Mouse (Mus musculus) lung, embryonic 14.5 days (tissue): ENCODE results near the gene Cdc37. TPM values are rescaled to one million over a fixed set of nuclear protein-coding genes. Genes with fewer than 3 reads are reported as not detected.

ENCODE experiments used
- ATAC-seq: fragments of 200-750 bp; cut with Nextera tagmentation; 2 replicates; pipeline ENCODE4 v1.8.0; 2017; ENCODE audit warnings: mild to moderate bottlenecking, moderate TSS enrichment, moderate library complexity; ENCODE audit not compliant: insufficient read depth
- DNase-seq: peaks from one replicate; pipeline ENCODE4 v3.0.0-alpha.2; 2015
- H3K27ac ChIP-seq: fragments of 300-500 bp; sonication (generic); 2 replicates; pipeline ENCODE4 v1.5.1; 2014; ENCODE audit warnings: low read depth, mild to moderate bottlenecking, moderate library complexity
- H3K27me3 ChIP-seq: fragments of 300-500 bp; sonication (generic); 2 replicates; pipeline ENCODE4 v1.6.1; 2014; ENCODE audit warnings: low read length, control low read depth; ENCODE audit not compliant: insufficient read depth
- H3K36me3 ChIP-seq: fragments of 300-500 bp; sonication (generic); 2 replicates; pipeline ENCODE4 v1.6.1; 2014; ENCODE audit warnings: control low read depth; ENCODE audit not compliant: insufficient read depth
- H3K4me1 ChIP-seq: fragments of 300-500 bp; sonication (generic); 2 replicates; pipeline ENCODE4 v1.6.1; 2014; ENCODE audit warnings: antibody characterized with exemption, control low read depth; ENCODE audit not compliant: insufficient read depth
- H3K4me2 ChIP-seq: fragments of 300-500 bp; sonication (generic); 2 replicates; pipeline ENCODE4 v1.6.1; 2014; ENCODE audit warnings: mild to moderate bottlenecking
- H3K4me3 ChIP-seq: fragments of 300-500 bp; sonication (generic); 2 replicates; pipeline ENCODE4 v1.5.1; 2014; ENCODE audit warnings: low read depth, low read length
- H3K9ac ChIP-seq: fragments of 300-500 bp; sonication (generic); 2 replicates; pipeline ENCODE4 v1.6.1; 2014
- H3K9me3 ChIP-seq: fragments of 300-500 bp; sonication (generic); 2 replicates; pipeline ENCODE4 v1.6.1; 2016; ENCODE audit warnings: low read depth, low read length, control low read depth
- CTCF ChIP-seq: IDR thresholded peaks from 2 replicates; pipeline ENCODE4 v1.5.1; 2016; ENCODE audit warnings: antibody characterized with exemption, low read depth
- WGBS: fragments of 180-500 bp; shearing (Covaris S2); extraction: QIAGEN DNeasy Blood & Tissue Kit; methylation state at CpG from one replicate; pipeline ENCODE4 v1.1.7; 2014; 5-methylcytosine and 5-hydroxymethylcytosine counted together
- polyA plus RNA-seq: library from polyadenylated mRNA; unstranded; fragments of >200 nt; fragmentation: Nextera tagmentation; extraction: Ambion mirVana; gene quantifications from 2 replicates; pipeline ENCODE4 v1.2.1, GENCODE M21; 2014

The Cdc37 gene
- polyA plus RNA-seq, 1 experiment from 2014 or later, result 352 TPM

DNA sequence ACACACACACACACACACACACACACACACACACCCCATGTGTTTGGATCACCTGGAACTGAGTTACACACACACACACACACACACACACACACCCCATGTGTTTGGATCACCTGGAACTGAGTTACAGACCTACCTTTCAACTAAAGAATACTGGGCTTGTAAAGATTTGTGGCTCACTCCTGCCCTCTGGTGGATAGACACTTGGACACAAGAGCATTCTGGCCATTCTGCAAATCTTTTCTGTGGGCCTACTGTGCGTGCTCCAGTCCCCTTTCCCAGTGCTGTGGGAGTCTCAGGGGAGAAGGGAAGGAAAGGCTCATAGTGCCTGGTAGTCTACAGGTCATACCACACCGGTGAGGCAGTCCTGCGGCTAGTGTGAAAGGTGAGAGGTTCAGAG lies 12.6 kb downstream of the Cdc37 start:
- DNase-seq (peak; percentile 85), ATAC-seq (no peak)
- Histone ChIP-seq H3K27ac (no peak overlapping the region), H3K27me3 (no peaks in the 10 kb centered on the region), H3K4me1 (no peaks in the 10 kb centered on the region), H3K9ac (no peak overlapping the region), H3K4me3 (no peak overlapping the region), H3K36me3 (peaks cover 50% of the 10 kb centered on the region), H3K9me3 (no peaks in the 10 kb centered on the region), H3K4me2 (no peak overlapping the region)
- WGBS, result 60% methylated on average over 3 of the region's 3 CpGs
- peak; percentile 80 for TF ChIP-seq CTCF

- Histone ChIP-seq H3K4me3 (no peak overlapping the region), H3K4me1 (no peaks in the 10 kb centered on the region), H3K9ac (no peak overlapping the region), H3K4me2 (no peak overlapping the region), H3K36me3 (peaks cover 42% of the 10 kb centered on the region), H3K27ac (no peak overlapping the region), H3K27me3 (no peaks in the 10 kb centered on the region), H3K9me3 (no peaks in the 10 kb centered on the region)
- no peak for TF ChIP-seq CTCF
- 78% methylated on average over 6 of the region's 6 CpGs for WGBS
- ATAC-seq (no peak), DNase-seq (no peak)
Observed at GRCm38 (mm10) chr9:21136401-21136800, 13.4 kb downstream of the Cdc37 start.

GRCm38 (mm10) chr9:21135941-21136381 lies 13.8 kb downstream of the Cdc37 start:
- no peak overlapping the region for H3K27ac ChIP-seq
- ATAC-seq (no peak), DNase-seq (no peak)
- no peaks in the 10 kb centered on the region for H3K4me1 ChIP-seq
- WGBS, result 50% methylated on average over 1 of the region's 1 CpGs
- H3K9ac ChIP-seq, result no peak overlapping the region
- H3K27me3 ChIP-seq, result no peaks in the 10 kb centered on the region
- no peak overlapping the region for H3K4me3 ChIP-seq
- peaks cover 37% of the 10 kb centered on the region for H3K36me3 ChIP-seq
- TF ChIP-seq CTCF, result no peak
- no peak overlapping the region for H3K4me2 ChIP-seq
- no peaks in the 10 kb centered on the region for H3K9me3 ChIP-seq

DNA sequence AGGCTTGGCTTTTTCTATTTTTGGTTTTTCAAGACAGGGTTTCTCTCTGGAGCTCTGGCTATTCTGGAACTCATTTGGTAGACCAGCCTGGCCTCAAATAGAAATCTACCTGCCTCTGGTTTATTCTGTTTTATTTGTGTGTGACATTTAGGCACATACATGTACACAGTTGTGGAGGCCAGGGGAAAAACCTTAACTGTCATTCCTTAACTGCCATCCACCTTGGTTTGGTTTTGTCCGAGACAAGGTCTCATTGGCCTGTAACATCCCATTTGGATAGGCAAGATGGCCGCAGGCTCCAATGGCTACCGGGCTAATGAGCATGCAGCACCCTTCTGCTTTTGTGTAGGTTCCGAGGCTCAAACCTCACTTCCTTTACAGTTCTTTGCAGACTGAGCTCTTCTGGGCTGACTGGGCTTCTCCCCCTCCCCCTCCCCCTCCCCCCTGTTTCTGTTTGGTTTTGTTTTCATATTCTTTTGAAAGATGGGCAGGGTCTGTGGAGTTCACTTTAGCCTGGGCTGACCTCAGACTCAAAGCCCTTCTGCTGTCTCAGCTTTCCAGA lies 14.4 kb downstream of the Cdc37 start:
- no peak overlapping the region for H3K9ac ChIP-seq
- TF ChIP-seq CTCF, result no peak
- DNase-seq (no peak), ATAC-seq (no peak)
- H3K36me3 ChIP-seq, result peaks cover 32% of the 10 kb centered on the region
- no peaks in the 10 kb centered on the region for H3K27me3 ChIP-seq
- H3K9me3 ChIP-seq, result no peaks in the 10 kb centered on the region
- no peak overlapping the region for H3K27ac ChIP-seq
- H3K4me3 ChIP-seq, result no peak overlapping the region
- no peak overlapping the region for H3K4me2 ChIP-seq
- 77% methylated on average over 4 of the region's 4 CpGs for WGBS
- 0 out of 2 replicates have a peak, but pooled peaks cover 2% of the 10 kb centered on the region for H3K4me1 ChIP-seq

- no peak for DNase-seq
- TF ChIP-seq CTCF, result no peak
- WGBS, result 61% methylated on average over 9 of the region's 9 CpGs
- Histone ChIP-seq H3K9ac (no peak overlapping the region), H3K4me2 (no peak overlapping the region), H3K4me1 (0 out of 2 replicates have a peak, but pooled peaks cover 3% of the 10 kb centered on the region), H3K36me3 (peaks cover 25% of the 10 kb centered on the region), H3K4me3 (no peak overlapping the region), H3K27me3 (no peaks in the 10 kb centered on the region), H3K27ac (no peak overlapping the region), H3K9me3 (no peaks in the 10 kb centered on the region)
- no peak for ATAC-seq
Observed at GRCm38 (mm10) chr9:21134595-21135328, 15.0 kb downstream of the Cdc37 start.

DNA sequence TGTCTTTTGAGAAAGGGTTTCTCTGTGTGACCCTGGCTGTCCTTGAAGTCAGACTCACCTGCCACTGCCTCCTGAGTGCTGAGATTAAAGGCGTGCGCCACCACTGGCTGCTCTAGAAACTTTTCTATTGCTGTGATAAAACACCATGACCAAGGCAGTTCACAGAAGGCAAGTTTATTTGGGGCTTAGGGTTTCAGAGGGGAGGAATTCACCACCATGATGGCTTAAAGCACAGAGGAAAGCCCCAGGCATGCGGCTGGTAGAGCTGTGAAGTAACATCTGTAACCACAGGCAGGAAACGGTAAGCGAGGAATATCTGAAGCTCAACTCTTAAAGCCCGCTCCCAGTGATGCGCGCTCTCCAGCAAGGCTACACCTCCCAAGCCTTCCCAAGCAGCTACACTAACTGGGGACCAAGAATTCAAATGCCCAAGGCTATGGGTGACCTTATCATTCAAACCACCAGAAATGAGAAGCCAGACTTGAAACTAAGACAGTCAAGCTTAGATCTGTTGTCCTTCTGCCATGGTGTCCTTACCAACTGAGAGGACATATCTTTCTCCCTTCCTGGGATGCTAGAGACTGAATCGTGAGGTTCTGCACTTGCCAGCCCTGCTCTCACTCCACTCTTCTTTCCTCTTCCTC lies 16.6 kb downstream of the Cdc37 start:
- ATAC-seq (no peak), DNase-seq (no peak)
- Histone ChIP-seq H3K9ac (no peak overlapping the region), H3K4me2 (no peak overlapping the region), H3K27ac (no peak overlapping the region), H3K9me3 (no peaks in the 10 kb centered on the region), H3K4me1 (0 out of 2 replicates have a peak, but pooled peaks cover 3% of the 10 kb centered on the region), H3K4me3 (no peak overlapping the region), H3K36me3 (peaks cover 10% of the 10 kb centered on the region), H3K27me3 (no peaks in the 10 kb centered on the region)
- TF ChIP-seq CTCF, result no peak
- WGBS, result 77% methylated on average over 9 of the region's 9 CpGs
